Mouse (Mus musculus): Measurements from ENCODE around the gene Rasa3. TPM values are rescaled to one million over a fixed set of nuclear protein-coding genes. Genes with fewer than 3 reads are reported as not detected.

Gene Rasa3
- total RNA-seq, 4 experiments from 2014 or later = 13.2 to 16.2 (median 13.9) TPM

- DNase-seq (ENCODE audit: low spot score) = no peak
Observed at GRCm38 (mm10) chr8:13685674-13686314, 8.4 kb upstream of the Rasa3 start.

- no peak for DNase-seq (ENCODE audit: low spot score)
Observed at GRCm38 (mm10) chr8:13684131-13684530, 6.7 kb upstream of the Rasa3 start.

GRCm38 (mm10) chr8:13678182-13678581 lies 779 bp upstream of the Rasa3 start:
- DNase-seq (ENCODE audit: low spot score) = no peak

GRCm38 (mm10) chr8:13676701-13677412 lies 546 bp downstream of the Rasa3 start:
- DNase-seq (ENCODE audit: low spot score) = no peak

- peak; percentile 72 for DNase-seq (ENCODE audit: low spot score)
Observed at GRCm38 (mm10) chr8:13676302-13676700, 1.1 kb downstream of the Rasa3 start.

- no peak for DNase-seq (ENCODE audit: low spot score)
Observed at GRCm38 (mm10) chr8:13675524-13675923, 1.9 kb downstream of the Rasa3 start.

- DNase-seq (ENCODE audit: low spot score) = no peak
Observed at GRCm38 (mm10) chr8:13675121-13675520, 2.3 kb downstream of the Rasa3 start.

- DNase-seq (ENCODE audit: low spot score) = no peak
Observed at GRCm38 (mm10) chr8:13674294-13675010, 3.0 kb downstream of the Rasa3 start.

- DNase-seq (ENCODE audit: low spot score) = peak; percentile 45
Observed at GRCm38 (mm10) chr8:13673215-13673614, 4.2 kb downstream of the Rasa3 start.

GRCm38 (mm10) chr8:13671246-13672003 lies 6.0 kb downstream of the Rasa3 start:
- no peak for DNase-seq (ENCODE audit: low spot score)

- DNase-seq (ENCODE audit: low spot score) = peak; percentile 52
Observed at GRCm38 (mm10) chr8:13670011-13670471, 7.4 kb downstream of the Rasa3 start.

- peak; percentile 79 for DNase-seq (ENCODE audit: low spot score)
Observed at GRCm38 (mm10) chr8:13668367-13668766, 9.0 kb downstream of the Rasa3 start.

- DNase-seq (ENCODE audit: low spot score) = no peak
Observed at GRCm38 (mm10) chr8:13667917-13668316, 9.5 kb downstream of the Rasa3 start.

GRCm38 (mm10) chr8:13665944-13666343 lies 11.5 kb downstream of the Rasa3 start:
- DNase-seq (ENCODE audit: low spot score) = no peak

GRCm38 (mm10) chr8:13665538-13665937 lies 11.9 kb downstream of the Rasa3 start:
- DNase-seq (ENCODE audit: low spot score) = no peak

GRCm38 (mm10) chr8:13664711-13665210 lies 12.6 kb downstream of the Rasa3 start:
- DNase-seq (ENCODE audit: low spot score) = no peak

- DNase-seq (ENCODE audit: low spot score) = no peak
Observed at GRCm38 (mm10) chr8:13660323-13660722, 17.1 kb downstream of the Rasa3 start.

GRCm38 (mm10) chr8:13657479-13657878 lies 19.9 kb downstream of the Rasa3 start:
- no peak for DNase-seq (ENCODE audit: low spot score)

- DNase-seq (ENCODE audit: low spot score) = no peak
Observed at GRCm38 (mm10) chr8:13655033-13655351, 22.4 kb downstream of the Rasa3 start.

GRCm38 (mm10) chr8:13654350-13655032 lies 22.9 kb downstream of the Rasa3 start:
- no peak for DNase-seq (ENCODE audit: low spot score)

GRCm38 (mm10) chr8:13650541-13651191 lies 26.7 kb downstream of the Rasa3 start:
- no peak for DNase-seq (ENCODE audit: low spot score)

All from heart, adult 8-10 months (tissue).